ENCODE assay signal across 9 mouse cellular contexts in genomic region chr7:140061832-140062130, GRCm38 (mm10). TPM values are rescaled to one million over a fixed set of nuclear protein-coding genes. Genes with fewer than 3 reads are reported as not detected.
A peak's percentile ranks its signal among the peaks of the same experiment; 100 is the strongest.
DNase-seq lines count a peak whose midpoint lies in the region; ATAC-seq and TF ChIP-seq lines count a peak whose summit lies in the region.
"Had no signal": no experiment of that assay in that cellular context is flagged by ENCODE, and none has a peak within 500 bp of the region (broad histone marks: within the 10 kb centered on the region; RNA-seq: fewer than 3 reads in every experiment).

No protein-coding gene starts in this region.

- no peak for TF ChIP-seq EP300 in lung, postnatal 0 days (IDR thresholded peaks at IDR 0.05)

- WGBS in lung, postnatal 0 days, result 5% methylated on average over 6 of the region's 6 CpGs
- WGBS in lung, adult 2 months, result 4% methylated on average over 6 of the region's 6 CpGs
- WGBS in forebrain, postnatal 0 days, result 5% methylated on average over 6 of the region's 6 CpGs
- WGBS in limb, embryonic 15.5 days, result 9% methylated on average over 6 of the region's 6 CpGs

- H3K36me3 ChIP-seq in lung, postnatal 0 days (ENCODE audit: insufficient read depth, low read length), result no peaks in the 10 kb centered on the region
- no peaks in the 10 kb centered on the region for H3K36me3 ChIP-seq in forebrain, postnatal 0 days (ENCODE audit: insufficient read depth)
- no peaks in the 10 kb centered on the region for H3K36me3 ChIP-seq in limb, embryonic 15.5 days

- H3K4me3 ChIP-seq in lung, postnatal 0 days (ENCODE audit: low read depth, low read length), result peak overlapping the region; percentile 25; the same call in 1 of the 2 replicates
- H3K4me3 ChIP-seq in lung, adult 2 months (replicated peaks; ENCODE audit: extremely low read depth, low read depth, low read length), result no peak overlapping the region
- H3K4me3 ChIP-seq in forebrain, postnatal 0 days (ENCODE audit: low read depth, low read length), result peak overlapping the region; percentile 35; the same call in 1 of the 2 replicates
- H3K4me3 ChIP-seq in limb, embryonic 15.5 days, result peak overlapping the region; percentile 38; the same call in 1 of the 2 replicates

- TF ChIP-seq POLR2A in lung, adult 2 months (IDR thresholded peaks at IDR 0.05; ENCODE audit: borderline replicate concordance, extremely low read depth, low read depth, low read length), result no peak

- no peak for ATAC-seq in lung, postnatal 0 days
- no peak for ATAC-seq in forebrain, postnatal 0 days
- ATAC-seq in limb, embryonic 15.5 days (ENCODE audit: insufficient number of reproducible peaks, low FRiP score, low TSS enrichment, low read depth), result no peak

- no peak for DNase-seq in lung, postnatal 0 days (ENCODE audit: low spot score)
- no peak for DNase-seq in lung, adult 2 months
- no peak for DNase-seq in forebrain, postnatal 0 days
- no peak for DNase-seq in adrenal gland, postnatal 36 days
- no peak for DNase-seq in frontal cortex, postnatal 14 days (ENCODE audit: low spot score in 2 of 2)
- no peak for DNase-seq in kidney, adult 11 months
- DNase-seq: thymus, adult 18-20 months had no signal

- no peaks in the 10 kb centered on the region for H3K9me3 ChIP-seq in lung, postnatal 0 days (ENCODE audit: low read length)
- no peaks in the 10 kb centered on the region for H3K9me3 ChIP-seq in forebrain, postnatal 0 days (ENCODE audit: low read length)
- H3K9me3 ChIP-seq in limb, embryonic 15.5 days, result no peaks in the 10 kb centered on the region

- 0 out of 2 replicates have a peak, but pooled peaks cover 8% of the 10 kb centered on the region for H3K4me1 ChIP-seq in lung, postnatal 0 days (ENCODE audit: insufficient read depth, low read depth, low read length)
- H3K4me1 ChIP-seq in lung, adult 2 months (ENCODE audit: control insufficient read depth, insufficient read depth, low read length), result no peaks in the 10 kb centered on the region
- peaks cover 19% of the 10 kb centered on the region for H3K4me1 ChIP-seq in forebrain, postnatal 0 days (ENCODE audit: insufficient read depth)
- peaks cover 21% of the 10 kb centered on the region for H3K4me1 ChIP-seq in limb, embryonic 15.5 days

- H3K4me2 ChIP-seq in lung, postnatal 0 days (replicated peaks; ENCODE audit: low read depth, low read length), result peak overlapping the region; percentile 45; the same call in 1 of the 2 replicates
- peak overlapping the region; percentile 88 for H3K4me2 ChIP-seq in forebrain, postnatal 0 days (ENCODE audit: low read depth)
- H3K4me2 ChIP-seq in limb, embryonic 15.5 days, result peak overlapping the region; percentile 83

- no peak for TF ChIP-seq CTCF in lung, postnatal 0 days (IDR thresholded peaks at IDR 0.05)
- TF ChIP-seq CTCF in lung, adult 2 months (IDR thresholded peaks at IDR 0.05; ENCODE audit: insufficient read depth, low read length), result no peak
- TF ChIP-seq CTCF in forebrain, postnatal 0 days (IDR thresholded peaks at IDR 0.05; ENCODE audit: low read depth), result no peak

- no peak overlapping the region for H3K27ac ChIP-seq in lung, postnatal 0 days (ENCODE audit: low read length)
- no peak overlapping the region for H3K27ac ChIP-seq in forebrain, postnatal 0 days (ENCODE audit: low read depth, low read length)
- H3K27ac ChIP-seq in limb, embryonic 15.5 days, result no peak overlapping the region

- H3K9ac ChIP-seq in lung, postnatal 0 days (replicated peaks; ENCODE audit: low read depth), result no peak overlapping the region
- peak overlapping the region; percentile 54 for H3K9ac ChIP-seq in forebrain, postnatal 0 days
- H3K9ac ChIP-seq in limb, embryonic 15.5 days, result no peak overlapping the region

- peaks cover 61% of the 10 kb centered on the region for H3K27me3 ChIP-seq in lung, postnatal 0 days (replicated peaks; ENCODE audit: insufficient read depth, low read length)
- peaks cover 3% of the 10 kb centered on the region for H3K27me3 ChIP-seq in forebrain, postnatal 0 days (ENCODE audit: insufficient read depth, low read length)
- H3K27me3 ChIP-seq in limb, embryonic 15.5 days, result peaks cover 87% of the 10 kb centered on the region

RNA-seq across cellular contexts. Expression of gene Msx3, which starts 12.9 kb away (rescaled TPM):
- polyA plus RNA-seq in lung, postnatal 0 days (2015; fragmentation: Nextera tagmentation; extraction: Ambion mirVana), result not detected in 2 replicates
- polyA plus RNA-seq in lung, adult 2 months (2012; rRNA removed), result not detected in 2 replicates
- total RNA-seq in forebrain, postnatal 0 days (2014; rRNA removed), result 0.48 and 1.2 TPM in 2 replicates
- 0.53 and 1.5 TPM in 2 replicates for polyA plus RNA-seq in forebrain, postnatal 0 days (2015; fragmentation: Nextera tagmentation; extraction: Ambion mirVana)
- not detected in 2 replicates for polyA plus RNA-seq in limb, embryonic 15.5 days (2015; fragmentation: Nextera tagmentation; extraction: Ambion mirVana)
- total RNA-seq in adrenal gland, postnatal 36 days (2021), result not detected
- polyA plus RNA-seq: large intestine, adult 2 months had no signal

RNA-seq across cellular contexts. Expression of gene Caly, which starts 20.6 kb away (rescaled TPM):
- polyA plus RNA-seq in lung, postnatal 0 days (2015; fragmentation: Nextera tagmentation; extraction: Ambion mirVana), result 0.29 TPM in 2 replicates
- 0.20 and 0.27 TPM in 2 replicates for polyA plus RNA-seq in lung, adult 2 months (2012; rRNA removed)
- 259 and 284 TPM in 2 replicates for total RNA-seq in forebrain, postnatal 0 days (2014; rRNA removed)
- 348 and 396 TPM in 2 replicates for polyA plus RNA-seq in forebrain, postnatal 0 days (2015; fragmentation: Nextera tagmentation; extraction: Ambion mirVana)
- polyA plus RNA-seq in limb, embryonic 15.5 days (2015; fragmentation: Nextera tagmentation; extraction: Ambion mirVana), result 0.55 and 1.2 TPM in 2 replicates
- 1 to 10 TPM; 4.6 to 6.1 TPM for total RNA-seq in adrenal gland, postnatal 36 days (2021)

RNA-seq across cellular contexts. Expression of gene Tubgcp2, which starts 25.3 kb away (rescaled TPM):
- polyA plus RNA-seq in lung, postnatal 0 days (2015; fragmentation: Nextera tagmentation; extraction: Ambion mirVana), result 20.8 and 22.4 TPM in 2 replicates
- 19.4 and 25.3 TPM in 2 replicates for polyA plus RNA-seq in lung, adult 2 months (2012; rRNA removed)
- total RNA-seq in forebrain, postnatal 0 days (2014; rRNA removed), result 67.3 and 79.8 TPM in 2 replicates
- polyA plus RNA-seq in forebrain, postnatal 0 days (2015; fragmentation: Nextera tagmentation; extraction: Ambion mirVana), result 57.8 and 68.1 TPM in 2 replicates
- polyA plus RNA-seq in limb, embryonic 15.5 days (2015; fragmentation: Nextera tagmentation; extraction: Ambion mirVana), result 50.6 and 51.9 TPM in 2 replicates
- total RNA-seq in adrenal gland, postnatal 36 days (2021), result 10 to 100 TPM; 24.4 to 26.0 TPM

RNA-seq across cellular contexts. Expression of gene Zfp511, which starts 25.6 kb away (rescaled TPM):
- 21.5 and 23.0 TPM in 2 replicates for polyA plus RNA-seq in lung, postnatal 0 days (2015; fragmentation: Nextera tagmentation; extraction: Ambion mirVana)
- polyA plus RNA-seq in lung, adult 2 months (2012; rRNA removed), result 75.7 and 85.5 TPM in 2 replicates
- total RNA-seq in forebrain, postnatal 0 days (2014; rRNA removed), result 49.8 and 56.1 TPM in 2 replicates
- 66.1 and 74.3 TPM in 2 replicates for polyA plus RNA-seq in forebrain, postnatal 0 days (2015; fragmentation: Nextera tagmentation; extraction: Ambion mirVana)
- 36.9 and 37.2 TPM in 2 replicates for polyA plus RNA-seq in limb, embryonic 15.5 days (2015; fragmentation: Nextera tagmentation; extraction: Ambion mirVana)
- 10 to 100 TPM; 19.2 to 22.8 TPM for total RNA-seq in adrenal gland, postnatal 36 days (2021)

RNA-seq across cellular contexts. Expression of gene Prap1, which starts 31.4 kb away (rescaled TPM):
- polyA plus RNA-seq in lung, postnatal 0 days (2015; fragmentation: Nextera tagmentation; extraction: Ambion mirVana), result not detected in 2 replicates
- polyA plus RNA-seq in lung, adult 2 months (2012; rRNA removed), result not detected in 2 replicates
- total RNA-seq in forebrain, postnatal 0 days (2014; rRNA removed), result not detected in 2 replicates
- not detected in 2 replicates for polyA plus RNA-seq in forebrain, postnatal 0 days (2015; fragmentation: Nextera tagmentation; extraction: Ambion mirVana)
- 0.41 TPM in 1 of 2 replicates, not detected in the other for polyA plus RNA-seq in limb, embryonic 15.5 days (2015; fragmentation: Nextera tagmentation; extraction: Ambion mirVana)
- not detected for total RNA-seq in adrenal gland, postnatal 36 days (2021)

Comparison
In these comparisons a context has a peak if more than half of its experiments do, and no peak if none do; other contexts are left out.
1. RNA of gene Caly, which starts 20.6 kb away (polyA plus RNA-seq): 348 to 396 TPM in forebrain, postnatal 0 days; 0.55 to 1.2 TPM in limb, embryonic 15.5 days, 0.29 TPM in lung, postnatal 0 days and 0.20 to 0.27 TPM in lung, adult 2 months; every median in the first group is over 100 times any median in the second.
2. Peak in every context shown above with its lines, with median percentiles within 50 percentile points of each other: H3K4me2 ChIP-seq.